Mouse (Mus musculus): ENCODE data around the gene A630001G21Rik.

DNA sequence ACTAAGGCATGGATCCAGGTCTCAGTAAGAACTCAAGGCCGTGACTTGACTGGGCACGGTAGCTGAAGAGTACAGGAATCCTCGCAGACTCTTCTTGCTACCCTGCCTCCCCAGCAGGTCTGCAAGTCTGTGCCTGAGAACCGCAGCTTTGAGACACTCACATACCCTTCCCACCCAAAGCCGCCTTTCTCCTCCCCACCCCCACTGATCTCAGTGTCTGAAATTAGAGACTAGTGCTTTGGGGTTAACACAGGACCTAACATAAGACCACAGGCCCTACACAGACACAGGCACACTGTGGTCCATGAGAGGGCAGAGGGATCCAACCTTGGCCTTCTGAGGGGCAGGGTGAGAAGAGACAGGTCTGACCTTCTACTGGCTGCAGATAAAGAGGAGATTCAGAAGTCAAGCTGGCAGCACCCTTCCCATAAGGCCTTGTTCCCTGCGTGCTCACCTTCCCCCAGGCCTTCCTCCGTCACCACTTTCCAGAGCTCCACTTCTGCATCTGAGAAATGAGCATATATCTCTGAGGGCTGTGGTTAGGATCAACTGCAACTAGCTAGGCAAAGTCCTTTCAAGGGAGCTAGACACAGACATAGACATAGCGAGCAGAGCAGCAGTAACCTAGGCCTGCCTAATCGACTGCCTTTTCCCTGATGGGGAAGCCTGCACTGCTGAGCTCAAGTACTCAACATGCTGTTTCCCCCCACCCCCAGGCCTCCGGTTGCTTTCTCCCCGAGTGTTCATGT lies 26.3 kb downstream of the A630001G21Rik start:
- no peak for TF ChIP-seq POLR2A (IDR thresholded peaks at IDR 0.05; ENCODE audit: control insufficient read depth, low read depth, low read length)
- no peak for TF ChIP-seq CTCF (IDR thresholded peaks at IDR 0.05; ENCODE audit: control insufficient read depth, insufficient read depth, insufficient replicate concordance, low read depth, low read length)
